Mouse (Mus musculus): Measurements from ENCODE around the gene Rcc1l. TPM values are rescaled to one million over a fixed set of nuclear protein-coding genes. Genes with fewer than 3 reads are reported as not detected.

The Rcc1l gene
- polyA plus RNA-seq, 1 experiment from 2014 or later: 34.9 TPM

GRCm38 (mm10) chr5:134121893-134122259 lies 54.7 kb downstream of the Rcc1l start:
- ATAC-seq (ENCODE audit: low FRiP score, low TSS enrichment): no peak

GRCm38 (mm10) chr5:134121138-134121892 lies 55.3 kb downstream of the Rcc1l start:
- Histone ChIP-seq H3K4me1 (ENCODE audit: insufficient read depth, low read length) (peaks cover 5% of the 10 kb centered on the region; the same call in 1 of the 2 replicates), H3K9me3 (ENCODE audit: low read length) (no peaks in the 10 kb centered on the region), H3K9ac (replicated peaks; ENCODE audit: low read length) (no peak overlapping the region), H3K4me3 (ENCODE audit: low read length) (no peak overlapping the region), H3K36me3 (ENCODE audit: insufficient read depth, low read length) (0 out of 2 replicates have a peak, but pooled peaks cover 9% of the 10 kb centered on the region), H3K27me3 (ENCODE audit: insufficient read depth, low read length) (no peaks in the 10 kb centered on the region), H3K27ac (ENCODE audit: low read length) (no peak overlapping the region), H3K4me2 (replicated peaks; ENCODE audit: low read depth, low read length) (no peak overlapping the region)
- 69% methylated on average over 9 of the region's 9 CpGs for WGBS
- no peak for ATAC-seq (ENCODE audit: low FRiP score, low TSS enrichment)

More at GRCm38 (mm10) chr5:134121893-134122259, 54.7 kb downstream of the Rcc1l start:
- no peak overlapping the region for H3K4me3 ChIP-seq (ENCODE audit: low read length)
- H3K4me1 ChIP-seq (ENCODE audit: insufficient read depth, low read length): peaks cover 5% of the 10 kb centered on the region; the same call in 1 of the 2 replicates
- H3K9ac ChIP-seq (replicated peaks; ENCODE audit: low read length): no peak overlapping the region
- no peaks in the 10 kb centered on the region for H3K27me3 ChIP-seq (ENCODE audit: insufficient read depth, low read length)
- H3K27ac ChIP-seq (ENCODE audit: low read length): no peak overlapping the region
- no peaks in the 10 kb centered on the region; the same call in 1 of the 2 replicates for H3K9me3 ChIP-seq (ENCODE audit: low read length)
- no peak overlapping the region for H3K4me2 ChIP-seq (replicated peaks; ENCODE audit: low read depth, low read length)
- 84% methylated on average over 4 of the region's 4 CpGs for WGBS
- H3K36me3 ChIP-seq (ENCODE audit: insufficient read depth, low read length): peaks cover 13% of the 10 kb centered on the region

DNA sequence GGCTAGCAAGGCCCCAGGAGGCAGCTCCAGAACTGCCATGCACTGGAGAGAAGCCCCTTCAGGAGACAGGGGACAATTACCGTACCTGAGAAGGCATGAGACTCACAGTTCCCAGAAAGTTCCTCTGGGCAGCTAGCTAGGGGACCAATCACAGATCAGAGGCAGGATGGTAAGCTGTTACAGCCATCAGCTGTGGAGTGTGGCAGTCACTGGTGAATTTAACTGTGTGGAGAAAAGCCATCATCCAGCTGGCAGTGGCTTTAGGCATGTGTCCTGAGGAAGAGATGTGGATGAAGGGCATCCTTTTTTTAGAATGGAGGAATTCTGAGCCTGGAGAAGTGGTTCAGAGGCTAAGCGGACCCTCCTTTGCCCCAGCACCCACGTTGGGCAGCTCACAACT lies 56.4 kb downstream of the Rcc1l start:
- H3K27ac ChIP-seq (ENCODE audit: low read length): no peak overlapping the region; the same call in 1 of the 2 replicates

GRCm38 (mm10) chr5:134119481-134120120 lies 57.0 kb downstream of the Rcc1l start:
- peak; percentile 52; the same call in 1 of the 2 replicates for ATAC-seq (ENCODE audit: low FRiP score, low TSS enrichment)
- Histone ChIP-seq H3K36me3 (ENCODE audit: insufficient read depth, low read length) (0 out of 2 replicates have a peak, but pooled peaks cover 7% of the 10 kb centered on the region), H3K9ac (replicated peaks; ENCODE audit: low read length) (no peak overlapping the region), H3K27ac (ENCODE audit: low read length) (peak overlapping the region; percentile 56), H3K9me3 (ENCODE audit: low read length) (no peaks in the 10 kb centered on the region), H3K4me2 (replicated peaks; ENCODE audit: low read depth, low read length) (no peak overlapping the region), H3K27me3 (ENCODE audit: insufficient read depth, low read length) (no peaks in the 10 kb centered on the region), H3K4me3 (ENCODE audit: low read length) (no peak overlapping the region), H3K4me1 (ENCODE audit: insufficient read depth, low read length) (peaks cover 5% of the 10 kb centered on the region; the same call in 1 of the 2 replicates)
- WGBS: 42% methylated on average over 10 of the region's 10 CpGs

More for the DNA sequence above, 56.4 kb downstream of the Rcc1l start:
- Histone ChIP-seq H3K4me1 (ENCODE audit: insufficient read depth, low read length) (peaks cover 5% of the 10 kb centered on the region; the same call in 1 of the 2 replicates), H3K9me3 (ENCODE audit: low read length) (no peaks in the 10 kb centered on the region), H3K9ac (replicated peaks; ENCODE audit: low read length) (no peak overlapping the region), H3K4me2 (replicated peaks; ENCODE audit: low read depth, low read length) (no peak overlapping the region), H3K4me3 (ENCODE audit: low read length) (no peak overlapping the region), H3K27me3 (ENCODE audit: insufficient read depth, low read length) (no peaks in the 10 kb centered on the region), H3K36me3 (ENCODE audit: insufficient read depth, low read length) (0 out of 2 replicates have a peak, but pooled peaks cover 7% of the 10 kb centered on the region)
- no peak for ATAC-seq (ENCODE audit: low FRiP score, low TSS enrichment)
- WGBS: 91% methylated on average over 3 of the region's 3 CpGs

DNA sequence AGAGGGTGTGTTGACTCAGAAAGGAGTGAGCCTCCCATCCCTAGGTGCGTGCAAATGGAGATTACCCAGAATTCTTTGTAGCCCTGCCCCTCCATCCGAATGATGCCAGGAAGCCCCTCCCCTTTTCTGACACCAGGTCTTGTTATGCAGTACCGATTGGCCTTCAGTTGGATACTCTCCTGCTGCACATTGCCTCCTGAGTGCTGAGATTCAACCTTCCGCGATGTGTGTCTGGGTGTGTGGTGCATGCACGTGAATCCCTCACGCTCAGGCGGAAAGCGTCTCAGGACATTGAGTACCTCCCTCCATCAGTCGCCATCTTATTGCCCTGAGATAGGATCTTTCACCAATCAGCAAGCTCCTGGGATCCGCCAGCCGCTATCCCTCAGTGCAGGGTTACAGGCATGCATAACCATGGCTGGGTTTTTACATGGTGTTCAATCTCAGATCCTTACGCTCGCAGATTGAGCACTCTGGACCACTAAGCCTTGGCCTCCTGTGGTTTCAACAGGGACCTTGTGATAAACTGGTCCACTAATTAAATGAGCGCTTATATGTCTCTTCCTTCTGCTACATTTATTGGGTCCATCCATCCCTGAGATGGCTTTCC lies 57.7 kb downstream of the Rcc1l start:
- 82% methylated on average over 15 of the region's 15 CpGs for WGBS
- no peaks in the 10 kb centered on the region for H3K27me3 ChIP-seq (ENCODE audit: insufficient read depth, low read length)
- H3K4me2 ChIP-seq (replicated peaks; ENCODE audit: low read depth, low read length): no peak overlapping the region
- H3K9me3 ChIP-seq (ENCODE audit: low read length): no peaks in the 10 kb centered on the region
- H3K4me3 ChIP-seq (ENCODE audit: low read length): no peak overlapping the region
- 0 out of 2 replicates have a peak, but pooled peaks cover 7% of the 10 kb centered on the region for H3K36me3 ChIP-seq (ENCODE audit: insufficient read depth, low read length)
- H3K4me1 ChIP-seq (ENCODE audit: insufficient read depth, low read length): peaks cover 5% of the 10 kb centered on the region; the same call in 1 of the 2 replicates
- peak; percentile 27; the same call in 1 of the 2 replicates for ATAC-seq (ENCODE audit: low FRiP score, low TSS enrichment)
- H3K27ac ChIP-seq (ENCODE audit: low read length): peak overlapping the region; percentile 56
- no peak overlapping the region for H3K9ac ChIP-seq (replicated peaks; ENCODE audit: low read length)

DNA sequence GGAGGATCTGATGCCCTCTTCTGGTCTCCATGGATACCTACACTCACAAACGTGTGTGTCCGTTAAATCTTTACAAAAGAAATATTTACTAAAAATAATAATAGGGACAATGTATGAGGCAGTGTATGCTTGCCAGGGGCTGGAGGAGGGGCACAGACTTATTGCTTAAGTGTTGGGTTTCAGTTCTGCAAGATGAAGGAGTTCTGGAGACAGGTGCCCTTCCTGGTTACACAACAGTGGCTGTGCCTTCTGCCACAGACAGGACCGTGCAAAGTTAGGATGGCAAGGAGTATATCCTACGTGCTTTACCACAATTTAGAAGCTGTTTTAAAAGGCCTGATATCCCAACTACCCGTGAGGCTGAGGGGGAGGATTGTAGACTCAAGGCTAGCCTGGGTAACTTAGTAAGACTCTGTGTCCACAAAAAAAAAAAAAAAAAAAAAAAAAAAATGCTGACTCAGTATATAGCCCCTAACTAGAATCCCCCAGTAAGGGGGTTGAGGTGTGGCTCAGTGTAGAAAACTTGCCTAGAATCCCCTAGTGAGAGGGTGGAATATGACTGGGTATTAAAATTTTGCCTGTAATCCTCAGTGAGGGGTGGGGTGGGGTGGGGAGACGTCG lies 60.8 kb downstream of the Rcc1l start:
- no peaks in the 10 kb centered on the region for H3K9me3 ChIP-seq (ENCODE audit: low read length)
- no peak for ATAC-seq (ENCODE audit: low FRiP score, low TSS enrichment)
- 86% methylated on average over 7 of the region's 7 CpGs for WGBS

DNA sequence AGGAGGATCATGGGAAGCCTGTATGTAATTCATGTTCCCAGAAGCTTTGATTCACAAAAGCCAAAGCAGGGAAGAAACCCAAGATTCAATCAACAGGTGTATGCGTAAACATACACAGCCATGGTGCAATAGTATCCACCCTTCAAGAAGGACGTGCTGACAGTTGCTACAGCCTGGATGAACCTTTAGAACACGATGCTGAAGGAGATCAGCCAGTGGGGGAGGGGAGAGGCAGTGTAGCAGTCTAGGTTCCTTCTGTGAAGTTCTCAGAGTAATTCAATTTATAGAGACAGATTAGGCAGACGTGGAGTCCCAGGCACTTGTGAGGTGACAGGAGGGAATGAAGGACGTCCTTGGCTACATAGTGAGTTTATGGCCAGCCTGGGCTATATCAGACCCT lies 61.6 kb downstream of the Rcc1l start:
- peaks cover 13% of the 10 kb centered on the region; the same call in 1 of the 2 replicates for H3K36me3 ChIP-seq (ENCODE audit: insufficient read depth, low read length)
- no peaks in the 10 kb centered on the region for H3K9me3 ChIP-seq (ENCODE audit: low read length)
- no peak for ATAC-seq (ENCODE audit: low FRiP score, low TSS enrichment)
- peaks cover 5% of the 10 kb centered on the region; the same call in 1 of the 2 replicates for H3K4me1 ChIP-seq (ENCODE audit: insufficient read depth, low read length)
- no peak overlapping the region for H3K4me2 ChIP-seq (replicated peaks; ENCODE audit: low read depth, low read length)
- no peak overlapping the region for H3K9ac ChIP-seq (replicated peaks; ENCODE audit: low read length)
- H3K27me3 ChIP-seq (ENCODE audit: insufficient read depth, low read length): no peaks in the 10 kb centered on the region
- WGBS: 70% methylated on average over 5 of the region's 5 CpGs
- H3K27ac ChIP-seq (ENCODE audit: low read length): no peak overlapping the region
- no peak overlapping the region for H3K4me3 ChIP-seq (ENCODE audit: low read length)

More for the DNA sequence above, 60.8 kb downstream of the Rcc1l start:
- no peak overlapping the region for H3K4me2 ChIP-seq (replicated peaks; ENCODE audit: low read depth, low read length)
- H3K4me1 ChIP-seq (ENCODE audit: insufficient read depth, low read length): peaks cover 5% of the 10 kb centered on the region; the same call in 1 of the 2 replicates
- peaks cover 13% of the 10 kb centered on the region; the same call in 1 of the 2 replicates for H3K36me3 ChIP-seq (ENCODE audit: insufficient read depth, low read length)
- H3K9ac ChIP-seq (replicated peaks; ENCODE audit: low read length): no peak overlapping the region
- no peak overlapping the region for H3K27ac ChIP-seq (ENCODE audit: low read length)
- H3K27me3 ChIP-seq (ENCODE audit: insufficient read depth, low read length): no peaks in the 10 kb centered on the region
- no peak overlapping the region for H3K4me3 ChIP-seq (ENCODE audit: low read length)

GRCm38 (mm10) chr5:134105829-134106228 lies 70.7 kb downstream of the Rcc1l start:
- peaks cover 18% of the 10 kb centered on the region for H3K4me1 ChIP-seq (ENCODE audit: insufficient read depth, low read length)
- no peaks in the 10 kb centered on the region for H3K9me3 ChIP-seq (ENCODE audit: low read length)
- ATAC-seq (ENCODE audit: low FRiP score, low TSS enrichment): no peak
- no peaks in the 10 kb centered on the region for H3K36me3 ChIP-seq (ENCODE audit: insufficient read depth, low read length)
- H3K9ac ChIP-seq (replicated peaks; ENCODE audit: low read length): no peak overlapping the region
- H3K4me3 ChIP-seq (ENCODE audit: low read length): no peak overlapping the region
- H3K4me2 ChIP-seq (replicated peaks; ENCODE audit: low read depth, low read length): no peak overlapping the region
- no peaks in the 10 kb centered on the region for H3K27me3 ChIP-seq (ENCODE audit: insufficient read depth, low read length)
- WGBS: 74% methylated on average over 8 of the region's 8 CpGs
- no peak overlapping the region for H3K27ac ChIP-seq (ENCODE audit: low read length)

DNA sequence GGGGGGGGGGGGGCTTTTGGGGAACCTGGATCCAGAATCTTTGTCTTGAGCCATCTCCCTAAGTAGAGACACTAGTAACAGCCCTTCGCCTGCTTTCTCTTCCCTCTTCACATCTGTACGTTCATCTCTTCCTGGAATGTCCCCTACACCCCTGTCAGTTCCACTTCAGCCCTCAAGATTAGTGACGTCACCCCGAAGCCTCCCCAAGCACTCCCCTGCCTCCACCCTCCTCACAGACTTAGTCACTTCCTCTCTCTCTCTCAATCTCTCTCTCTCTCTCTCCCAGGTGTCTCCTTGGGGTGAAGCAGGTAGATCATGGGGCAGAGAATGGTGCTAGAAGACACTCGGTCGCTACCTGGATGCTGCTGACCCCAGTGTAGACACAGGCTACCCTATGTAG lies 73.9 kb downstream of the Rcc1l start:
- Histone ChIP-seq H3K27me3 (ENCODE audit: insufficient read depth, low read length) (no peaks in the 10 kb centered on the region), H3K9ac (replicated peaks; ENCODE audit: low read length) (no peak overlapping the region), H3K4me2 (replicated peaks; ENCODE audit: low read depth, low read length) (no peak overlapping the region), H3K9me3 (ENCODE audit: low read length) (no peaks in the 10 kb centered on the region), H3K4me1 (ENCODE audit: insufficient read depth, low read length) (peaks cover 30% of the 10 kb centered on the region), H3K27ac (ENCODE audit: low read length) (no peak overlapping the region), H3K4me3 (ENCODE audit: low read length) (no peak overlapping the region), H3K36me3 (ENCODE audit: insufficient read depth, low read length) (no peaks in the 10 kb centered on the region)
- WGBS: 67% methylated on average over 6 of the region's 6 CpGs
- no peak for ATAC-seq (ENCODE audit: low FRiP score, low TSS enrichment)

Data from kidney, embryonic 16.5 days (tissue).